Mouse (Mus musculus) forebrain, embryonic 16.5 days (tissue): ENCODE results near the gene Chmp6. TPM values are rescaled to one million over a fixed set of nuclear protein-coding genes. Genes with fewer than 3 reads are reported as not detected.
A peak's percentile ranks its signal among the peaks of the same experiment; 100 is the strongest.

Source experiments
- ATAC-seq: fragments of 200-750 bp; cut with Nextera tagmentation; 2 replicates; pipeline ENCODE4 v1.8.0; 2017; ENCODE audit warnings: mild to moderate bottlenecking, moderate library complexity
- H3K27ac ChIP-seq: fragments of 300-500 bp; sonication (generic); 2 replicates; pipeline ENCODE4 v1.5.1; 2014; ENCODE audit warnings: low read length, control low read depth
- H3K27me3 ChIP-seq: fragments of 300-500 bp; sonication (generic); replicated peaks from 2 replicates; pipeline ENCODE4 v1.6.1; 2014; ENCODE audit warnings: low read length; ENCODE audit not compliant: control insufficient read depth, insufficient read depth
- H3K36me3 ChIP-seq: fragments of 300-500 bp; sonication (generic); 2 replicates; pipeline ENCODE4 v1.6.1; 2014; ENCODE audit not compliant: control insufficient read depth, insufficient read depth
- H3K4me1 ChIP-seq: fragments of 300-500 bp; sonication (generic); replicated peaks from 2 replicates; pipeline ENCODE4 v1.6.1; 2014; ENCODE audit warnings: low read length; ENCODE audit not compliant: control insufficient read depth, insufficient read depth
- H3K4me2 ChIP-seq: fragments of 300-500 bp; sonication (generic); 2 replicates; pipeline ENCODE4 v1.6.1; 2014; ENCODE audit warnings: mild to moderate bottlenecking, low read length, control low read depth
- H3K4me3 ChIP-seq: fragments of 300-500 bp; sonication (generic); replicated peaks from 2 replicates; pipeline ENCODE4 v1.5.1; 2014; ENCODE audit warnings: mild to moderate bottlenecking, low read length, control low read depth
- H3K9ac ChIP-seq: fragments of 300-500 bp; sonication (generic); replicated peaks from 2 replicates; pipeline ENCODE4 v1.6.1; 2014; ENCODE audit warnings: low read depth, low read length, control low read depth
- H3K9me3 ChIP-seq: fragments of 300-500 bp; sonication (generic); 2 replicates; pipeline ENCODE4 v1.6.1; 2016; ENCODE audit warnings: low read length; ENCODE audit not compliant: control insufficient read depth
- WGBS: fragments of 180-500 bp; shearing (Covaris S2); extraction: QIAGEN DNeasy Blood & Tissue Kit; methylation state at CpG from one replicate; pipeline ENCODE4 v1.1.7; 2014; 5-methylcytosine and 5-hydroxymethylcytosine counted together
- polyA plus RNA-seq: library from polyadenylated mRNA; unstranded; fragments of >200 nt; fragmentation: Nextera tagmentation; extraction: Ambion mirVana; gene quantifications from 2 replicates; pipeline ENCODE4 v1.2.1, GENCODE M21; 2015

Chmp6 gene
- polyA plus RNA-seq, 1 experiment from 2014 or later, result 96.5 TPM

GRCm38 (mm10) chr11:119916102-119916790 lies 3.0 kb downstream of the Chmp6 start:
- peaks cover 30% of the 10 kb centered on the region for H3K4me1 ChIP-seq
- H3K27ac ChIP-seq, result no peak overlapping the region; the same call in 1 of the 2 replicates
- H3K4me3 ChIP-seq, result no peak overlapping the region
- H3K36me3 ChIP-seq, result peaks cover 9% of the 10 kb centered on the region
- H3K9ac ChIP-seq, result no peak overlapping the region
- WGBS, result 89% methylated on average over 15 of the region's 15 CpGs
- H3K27me3 ChIP-seq, result no peaks in the 10 kb centered on the region
- ATAC-seq, result no peak
- H3K4me2 ChIP-seq, result no peak overlapping the region
- no peaks in the 10 kb centered on the region for H3K9me3 ChIP-seq

GRCm38 (mm10) chr11:119916834-119917469 lies 3.7 kb downstream of the Chmp6 start:
- no peaks in the 10 kb centered on the region for H3K9me3 ChIP-seq
- no peak overlapping the region for H3K9ac ChIP-seq
- no peak overlapping the region; the same call in 1 of the 2 replicates for H3K27ac ChIP-seq
- H3K4me2 ChIP-seq, result no peak overlapping the region
- no peak for ATAC-seq
- WGBS, result 90% methylated on average over 21 of the region's 21 CpGs
- peaks cover 30% of the 10 kb centered on the region for H3K4me1 ChIP-seq
- no peak overlapping the region for H3K4me3 ChIP-seq
- peaks cover 9% of the 10 kb centered on the region for H3K36me3 ChIP-seq
- no peaks in the 10 kb centered on the region for H3K27me3 ChIP-seq

- WGBS, result 87% methylated on average over 7 of the region's 7 CpGs
These were observed 5.3 kb downstream of the Chmp6 start for GRCm38 (mm10) chr11:119918521-119918920.

GRCm38 (mm10) chr11:119919432-119919831 lies 6.2 kb downstream of the Chmp6 start:
- Histone ChIP-seq H3K4me1 (peaks cover 17% of the 10 kb centered on the region), H3K9me3 (no peaks in the 10 kb centered on the region), H3K4me2 (no peak overlapping the region), H3K9ac (no peak overlapping the region), H3K27me3 (no peaks in the 10 kb centered on the region), H3K36me3 (peaks cover 9% of the 10 kb centered on the region), H3K4me3 (no peak overlapping the region), H3K27ac (no peak overlapping the region)
- WGBS, result 94% methylated on average over 4 of the region's 4 CpGs
- ATAC-seq, result no peak

More at GRCm38 (mm10) chr11:119918521-119918920, 5.3 kb downstream of the Chmp6 start:
- H3K36me3 ChIP-seq, result peaks cover 9% of the 10 kb centered on the region
- ATAC-seq, result no peak
- H3K4me2 ChIP-seq, result no peak overlapping the region
- no peak overlapping the region for H3K4me3 ChIP-seq
- H3K4me1 ChIP-seq, result peaks cover 21% of the 10 kb centered on the region
- H3K9me3 ChIP-seq, result no peaks in the 10 kb centered on the region
- no peaks in the 10 kb centered on the region for H3K27me3 ChIP-seq
- H3K9ac ChIP-seq, result no peak overlapping the region
- H3K27ac ChIP-seq, result no peak overlapping the region

- 65% methylated on average over 8 of the region's 8 CpGs for WGBS
- no peak overlapping the region for H3K4me2 ChIP-seq
- no peaks in the 10 kb centered on the region for H3K27me3 ChIP-seq
- H3K4me1 ChIP-seq, result peaks cover 12% of the 10 kb centered on the region
- H3K9me3 ChIP-seq, result no peaks in the 10 kb centered on the region
- H3K4me3 ChIP-seq, result no peak overlapping the region
- no peak overlapping the region for H3K27ac ChIP-seq
- no peak overlapping the region for H3K9ac ChIP-seq
- 0 out of 2 replicates have a peak, but pooled peaks have one; percentile 24 for ATAC-seq
- peaks cover 9% of the 10 kb centered on the region for H3K36me3 ChIP-seq
These were observed 6.7 kb downstream of the Chmp6 start for GRCm38 (mm10) chr11:119919897-119920296.

- Histone ChIP-seq H3K9ac (no peak overlapping the region), H3K4me1 (peaks cover 5% of the 10 kb centered on the region; the same call in 1 of the 2 replicates), H3K27me3 (no peaks in the 10 kb centered on the region), H3K4me3 (no peak overlapping the region), H3K27ac (no peak overlapping the region), H3K36me3 (peaks cover 9% of the 10 kb centered on the region), H3K9me3 (no peaks in the 10 kb centered on the region), H3K4me2 (no peak overlapping the region)
- ATAC-seq, result no peak
- WGBS, result 88% methylated on average over 5 of the region's 5 CpGs
These were observed 7.4 kb downstream of the Chmp6 start for GRCm38 (mm10) chr11:119920668-119921067.

- Histone ChIP-seq H3K4me2 (no peak overlapping the region), H3K9me3 (no peaks in the 10 kb centered on the region), H3K4me3 (no peak overlapping the region), H3K4me1 (no peaks in the 10 kb centered on the region), H3K36me3 (no peaks in the 10 kb centered on the region), H3K27ac (no peak overlapping the region), H3K27me3 (no peaks in the 10 kb centered on the region), H3K9ac (no peak overlapping the region)
- no peak for ATAC-seq
- 83% methylated on average over 5 of the region's 5 CpGs for WGBS
These were observed 11.9 kb downstream of the Chmp6 start for GRCm38 (mm10) chr11:119925176-119925575.

GRCm38 (mm10) chr11:119926762-119927161 lies 13.5 kb downstream of the Chmp6 start:
- 87% methylated on average over 5 of the region's 5 CpGs for WGBS
- Histone ChIP-seq H3K27me3 (no peaks in the 10 kb centered on the region), H3K9ac (no peak overlapping the region), H3K9me3 (0 out of 2 replicates have a peak, but pooled peaks cover 2% of the 10 kb centered on the region), H3K4me3 (no peak overlapping the region), H3K4me1 (no peaks in the 10 kb centered on the region), H3K4me2 (no peak overlapping the region), H3K36me3 (no peaks in the 10 kb centered on the region), H3K27ac (no peak overlapping the region)
- no peak for ATAC-seq

GRCm38 (mm10) chr11:119928023-119928681 lies 14.9 kb downstream of the Chmp6 start:
- Histone ChIP-seq H3K4me3 (no peak overlapping the region), H3K4me1 (no peaks in the 10 kb centered on the region), H3K27me3 (no peaks in the 10 kb centered on the region), H3K9me3 (0 out of 2 replicates have a peak, but pooled peaks cover 2% of the 10 kb centered on the region), H3K4me2 (no peak overlapping the region), H3K9ac (no peak overlapping the region), H3K36me3 (no peaks in the 10 kb centered on the region), H3K27ac (no peak overlapping the region)
- WGBS, result 73% methylated on average over 16 of the region's 16 CpGs
- no peak for ATAC-seq
